Mouse (Mus musculus) left cerebral cortex, postnatal 10 days (tissue): ENCODE measurements around the gene Enpp1. TPM values are rescaled to one million over a fixed set of nuclear protein-coding genes. Genes with fewer than 3 reads are reported as not detected.

ENCODE experiments used
- DNase-seq, 2 experiments: peaks; one replicate each; pipeline ENCODE4 v3.0.0; 2021 to 2022; ENCODE audit warnings: low spot score in 2 of 2, mixed read lengths in 1 of 2; ENCODE audit errors: extremely low spot score in 1 of 2
- intact Hi-C: fragments of 180-260 bp; cut with DNase I; formaldehyde crosslinking; loops from one replicate; pipeline ENCODE4 v1.15.1; 2025
- total RNA-seq, 2 experiments: library from RNA; stranded (reverse); gene quantifications; 2 replicates each; pipeline ENCODE4 v1.2.3; 2021

Enpp1 gene
- total RNA-seq, 2 experiments from 2014 or later = 3.7 to 4.6 TPM

GRCm38 (mm10) chr10:24712901-24713300 lies 942 bp upstream of the Enpp1 start:
- intact Hi-C loops = no loop called here
- no peak for DNase-seq

- DNase-seq = no peak
- intact Hi-C loops = no loop called here
Observed at GRCm38 (mm10) chr10:24712367-24712761, 405 bp upstream of the Enpp1 start.

GRCm38 (mm10) chr10:24711071-24711470 lies 888 bp downstream of the Enpp1 start:
- no peak for DNase-seq
- intact Hi-C loops = no loop called here

- intact Hi-C loops = no loop called here
- DNase-seq = no peak
Observed at GRCm38 (mm10) chr10:24710361-24710760, 1.6 kb downstream of the Enpp1 start.

- intact Hi-C loops = no loop called here
- DNase-seq = no peak
Observed at GRCm38 (mm10) chr10:24707745-24708144, 4.2 kb downstream of the Enpp1 start.

GRCm38 (mm10) chr10:24706431-24707140 lies 5.4 kb downstream of the Enpp1 start:
- intact Hi-C loops = no loop called here
- no peak for DNase-seq

- no peak for DNase-seq
- intact Hi-C loops = no loop called here
Observed at GRCm38 (mm10) chr10:24702698-24703097, 9.3 kb downstream of the Enpp1 start.

GRCm38 (mm10) chr10:24698131-24698775 lies 13.7 kb downstream of the Enpp1 start:
- intact Hi-C loops = no loop called here
- DNase-seq = peak in 1 of 2 experiments; percentile 31

GRCm38 (mm10) chr10:24696761-24697160 lies 15.2 kb downstream of the Enpp1 start:
- no peak for DNase-seq
- intact Hi-C loops = no loop called here

GRCm38 (mm10) chr10:24695786-24696185 lies 16.2 kb downstream of the Enpp1 start:
- intact Hi-C loops = no loop called here
- DNase-seq = no peak

GRCm38 (mm10) chr10:24682518-24683104 lies 29.3 kb downstream of the Enpp1 start:
- peak in 1 of 2 experiments; percentile 14 for DNase-seq
- intact Hi-C loops = no loop called here

- no peak for DNase-seq
- intact Hi-C loops = no loop called here
Observed at GRCm38 (mm10) chr10:24677681-24678080, 34.3 kb downstream of the Enpp1 start.

GRCm38 (mm10) chr10:24674261-24674660 lies 37.7 kb downstream of the Enpp1 start:
- intact Hi-C loops = no loop called here
- DNase-seq = no peak

GRCm38 (mm10) chr10:24672948-24673347 lies 39.0 kb downstream of the Enpp1 start:
- intact Hi-C loops = no loop called here
- no peak for DNase-seq

GRCm38 (mm10) chr10:24670548-24670947 lies 41.4 kb downstream of the Enpp1 start:
- no peak for DNase-seq
- intact Hi-C loops = no loop called here

GRCm38 (mm10) chr10:24650990-24651569 lies 60.9 kb downstream of the Enpp1 start:
- DNase-seq = no peak
- intact Hi-C loops = no loop called here

GRCm38 (mm10) chr10:24647996-24648738 lies 63.8 kb downstream of the Enpp1 start:
- no peak for DNase-seq
- intact Hi-C loops = no loop called here

GRCm38 (mm10) chr10:24645169-24645568 lies 66.8 kb downstream of the Enpp1 start:
- no peak for DNase-seq
- intact Hi-C loops = no loop called here
